Mouse (Mus musculus): ENCODE measurements around the gene Rab11fip2.

Gene Rab11fip2

GRCm38 (mm10) chr19:59853061-59853460, 90.4 kb downstream of the Rab11fip2 start:
- no peak for DNase-seq (ENCODE audit: low spot score)

All from spleen, adult 12 weeks (tissue).